Mouse (Mus musculus): Measurements from ENCODE around the gene Gal3st2b. TPM values are rescaled to one million over a fixed set of nuclear protein-coding genes. Genes with fewer than 3 reads are reported as not detected.
"Not testable (repeated sequence)": the region's sequence is repeated elsewhere in the genome, so short reads cannot be mapped to it uniquely, and the experiment has no call there.

The Gal3st2b gene
- polyA plus RNA-seq, 1 experiment: 0.20 TPM

GRCm38 (mm10) chr1:93938415-93938814 lies 20.3 kb downstream of the Gal3st2b start:
- H3K27me3 ChIP-seq (replicated peaks); H3K4me1 ChIP-seq; H3K9me3 ChIP-seq; H3K36me3 ChIP-seq (replicated peaks; ENCODE audit: low read length); H3K4me3 ChIP-seq (replicated peaks): not testable (repeated sequence)

GRCm38 (mm10) chr1:93949087-93949486 lies 31.0 kb downstream of the Gal3st2b start:
- not testable (repeated sequence) for H3K27me3 ChIP-seq (replicated peaks); H3K4me1 ChIP-seq; H3K9me3 ChIP-seq; H3K36me3 ChIP-seq (replicated peaks; ENCODE audit: low read length); H3K4me3 ChIP-seq (replicated peaks)

GRCm38 (mm10) chr1:93966489-93966888 lies 48.4 kb downstream of the Gal3st2b start:
- not testable (repeated sequence) for H3K9me3 ChIP-seq; H3K27me3 ChIP-seq (replicated peaks); H3K36me3 ChIP-seq (replicated peaks; ENCODE audit: low read length); H3K4me3 ChIP-seq (replicated peaks); H3K4me1 ChIP-seq

- H3K27me3 ChIP-seq (replicated peaks); H3K4me3 ChIP-seq (replicated peaks); H3K36me3 ChIP-seq (replicated peaks; ENCODE audit: low read length); H3K4me1 ChIP-seq; H3K9me3 ChIP-seq: not testable (repeated sequence)
These were observed 52.3 kb downstream of the Gal3st2b start for GRCm38 (mm10) chr1:93970380-93970779.

GRCm38 (mm10) chr1:93970797-93971196 lies 52.7 kb downstream of the Gal3st2b start:
- not testable (repeated sequence) for H3K36me3 ChIP-seq (replicated peaks; ENCODE audit: low read length); H3K4me3 ChIP-seq (replicated peaks); H3K27me3 ChIP-seq (replicated peaks); H3K4me1 ChIP-seq; H3K9me3 ChIP-seq

GRCm38 (mm10) chr1:93975764-93976163 lies 57.7 kb downstream of the Gal3st2b start:
- H3K9me3 ChIP-seq; H3K27me3 ChIP-seq (replicated peaks); H3K4me3 ChIP-seq (replicated peaks); H3K36me3 ChIP-seq (replicated peaks; ENCODE audit: low read length); H3K4me1 ChIP-seq: not testable (repeated sequence)

- not testable (repeated sequence) for H3K9me3 ChIP-seq; H3K36me3 ChIP-seq (replicated peaks; ENCODE audit: low read length)
These were observed 60.2 kb downstream of the Gal3st2b start for GRCm38 (mm10) chr1:93978287-93978686.

GRCm38 (mm10) chr1:93980932-93981331 lies 62.8 kb downstream of the Gal3st2b start:
- not testable (repeated sequence) for H3K9me3 ChIP-seq; H3K27me3 ChIP-seq (replicated peaks); H3K4me1 ChIP-seq; H3K36me3 ChIP-seq (replicated peaks; ENCODE audit: low read length); H3K4me3 ChIP-seq (replicated peaks)

More at GRCm38 (mm10) chr1:93978287-93978686, 60.2 kb downstream of the Gal3st2b start:
- not testable (repeated sequence) for H3K27me3 ChIP-seq (replicated peaks); H3K4me1 ChIP-seq; H3K4me3 ChIP-seq (replicated peaks)

GRCm38 (mm10) chr1:93986167-93986566 lies 68.1 kb downstream of the Gal3st2b start:
- TF ChIP-seq GATA1 (IDR thresholded peaks at IDR 0.05; ENCODE audit: borderline replicate concordance, low read length): no peak
- TF ChIP-seq FLI1 (IDR thresholded peaks at IDR 0.05; ENCODE audit: low read length): no peak
- H3K36me3 ChIP-seq (replicated peaks; ENCODE audit: low read length): no peaks in the 10 kb centered on the region
- no peaks in the 10 kb centered on the region; the same call in 1 of the 2 replicates for H3K4me1 ChIP-seq
- H3K4me3 ChIP-seq (replicated peaks): no peak overlapping the region
- H3K9me3 ChIP-seq: no peaks in the 10 kb centered on the region
- H3K27me3 ChIP-seq (replicated peaks): no peaks in the 10 kb centered on the region

GRCm38 (mm10) chr1:93988786-93989185 lies 70.7 kb downstream of the Gal3st2b start:
- Histone ChIP-seq H3K36me3 (replicated peaks; ENCODE audit: low read length) (no peaks in the 10 kb centered on the region), H3K4me3 (replicated peaks) (no peak overlapping the region), H3K4me1 (no peaks in the 10 kb centered on the region; the same call in 1 of the 2 replicates), H3K9me3 (no peaks in the 10 kb centered on the region), H3K27me3 (replicated peaks) (no peaks in the 10 kb centered on the region)
- TF ChIP-seq GATA1 (IDR thresholded peaks at IDR 0.05; ENCODE audit: borderline replicate concordance, low read length): no peak
- no peak for TF ChIP-seq FLI1 (IDR thresholded peaks at IDR 0.05; ENCODE audit: low read length)

GRCm38 (mm10) chr1:93990209-93990608 lies 72.1 kb downstream of the Gal3st2b start, which contains the start of gene Gal3st2c:
Gene Gal3st2c (plus strand): TSS chr1:93990509.
- not testable (repeated sequence) for H3K36me3 ChIP-seq (replicated peaks; ENCODE audit: low read length); H3K27me3 ChIP-seq (replicated peaks); H3K4me1 ChIP-seq; H3K9me3 ChIP-seq; H3K4me3 ChIP-seq (replicated peaks)

- not testable (repeated sequence) for H3K4me1 ChIP-seq; H3K4me3 ChIP-seq (replicated peaks); H3K36me3 ChIP-seq (replicated peaks; ENCODE audit: low read length); H3K9me3 ChIP-seq; H3K27me3 ChIP-seq (replicated peaks)
These were observed 73.0 kb downstream of the Gal3st2b start for GRCm38 (mm10) chr1:93991068-93991467.

- H3K4me1 ChIP-seq; H3K4me3 ChIP-seq (replicated peaks); H3K9me3 ChIP-seq; H3K27me3 ChIP-seq (replicated peaks); H3K36me3 ChIP-seq (replicated peaks; ENCODE audit: low read length): not testable (repeated sequence)
These were observed 73.4 kb downstream of the Gal3st2b start for GRCm38 (mm10) chr1:93991491-93991890.

Other genes starting within 250 kb of the Gal3st2b start
- 0.84 TPM in 1 of 2 replicates, not detected in the other for gene Bok, start 232.7 kb upstream of the Gal3st2b start, polyA plus RNA-seq (2012; ENCODE audit: insufficient read depth, low replicate concordance)
- 2.2 and 7.0 TPM in 2 replicates for gene Atg4b, start 166.8 kb upstream of the Gal3st2b start, polyA plus RNA-seq (2012; ENCODE audit: insufficient read depth, low replicate concordance)
- gene Thap4, start 163.4 kb upstream of the Gal3st2b start, polyA plus RNA-seq (2012; ENCODE audit: insufficient read depth, low replicate concordance): 40.4 and 184 TPM in 2 replicates
- gene Dtymk, start 116.4 kb upstream of the Gal3st2b start, polyA plus RNA-seq (2012; ENCODE audit: insufficient read depth, low replicate concordance): 4.6 and 45.2 TPM in 2 replicates
- 0.46 TPM in 1 of 2 replicates, not detected in the other for gene Ing5, start 114.3 kb upstream of the Gal3st2b start, polyA plus RNA-seq (2012; ENCODE audit: insufficient read depth, low replicate concordance)
- gene D2hgdh, start 93.4 kb upstream of the Gal3st2b start, polyA plus RNA-seq (2012; ENCODE audit: insufficient read depth, low replicate concordance): 0.55 TPM in 1 of 2 replicates, not detected in the other
- gene Gal3st2, start 57.0 kb upstream of the Gal3st2b start, polyA plus RNA-seq (2012; ENCODE audit: insufficient read depth, low replicate concordance): not detected in 2 replicates
- not detected in 2 replicates for gene Gal3st2c, start 72.2 kb downstream of the Gal3st2b start, polyA plus RNA-seq (2012; ENCODE audit: insufficient read depth, low replicate concordance)
- not detected in 2 replicates for gene Neu4, start 102.1 kb downstream of the Gal3st2b start, polyA plus RNA-seq (2012; ENCODE audit: insufficient read depth, low replicate concordance)
- 0.15 TPM in 1 of 2 replicates, not detected in the other for gene Pdcd1, start 134.2 kb downstream of the Gal3st2b start, polyA plus RNA-seq (2012; ENCODE audit: insufficient read depth, low replicate concordance)